Mouse (Mus musculus) retina, postnatal 1 day (tissue): Measurements from ENCODE around the gene Zbtb48.

Source experiments
- DNase-seq: peaks from one replicate; pipeline ENCODE4 v3.0.0-alpha.2; 2012

The Zbtb48 gene

DNA sequence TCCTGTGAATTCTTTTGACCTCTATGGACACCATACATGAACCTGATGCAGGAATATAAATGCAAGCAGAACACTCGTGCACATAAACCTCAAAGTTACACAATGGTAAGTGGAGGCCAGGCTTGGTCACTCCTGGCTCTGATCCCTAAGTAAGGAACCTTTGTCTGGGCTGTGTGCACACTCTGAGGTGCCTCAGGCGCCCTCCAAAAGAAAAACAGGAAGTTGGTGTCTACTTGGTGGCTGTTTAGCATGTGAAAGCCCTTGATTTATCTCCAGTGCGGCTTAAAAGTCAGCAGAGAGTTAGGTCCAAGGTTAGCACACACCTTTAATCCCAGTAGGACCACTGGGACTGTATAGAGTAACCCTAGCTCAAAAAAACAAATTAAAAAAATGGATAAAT is 28.0 kb downstream of the Zbtb48 start:
- DNase-seq, result no peak

DNA sequence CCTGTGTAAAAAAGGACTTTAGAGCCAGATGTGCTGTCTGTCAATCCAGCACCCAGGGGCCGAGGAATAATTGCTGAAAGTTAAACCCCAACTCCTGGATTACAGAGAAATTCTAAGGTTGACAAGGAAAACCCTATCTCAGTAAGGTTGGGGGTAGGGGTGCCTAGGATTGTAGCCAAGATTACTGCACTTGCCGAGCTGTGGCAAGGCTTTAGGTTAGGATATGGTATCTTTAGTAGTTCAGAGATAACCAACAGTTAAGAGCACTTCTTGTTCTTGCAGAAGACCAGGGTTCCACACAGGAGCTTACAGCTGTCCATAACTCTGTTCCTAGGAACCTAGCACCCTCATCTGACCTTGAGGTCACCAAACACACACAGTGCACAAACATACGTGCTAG is 29.8 kb downstream of the Zbtb48 start:
- DNase-seq, result no peak

DNA sequence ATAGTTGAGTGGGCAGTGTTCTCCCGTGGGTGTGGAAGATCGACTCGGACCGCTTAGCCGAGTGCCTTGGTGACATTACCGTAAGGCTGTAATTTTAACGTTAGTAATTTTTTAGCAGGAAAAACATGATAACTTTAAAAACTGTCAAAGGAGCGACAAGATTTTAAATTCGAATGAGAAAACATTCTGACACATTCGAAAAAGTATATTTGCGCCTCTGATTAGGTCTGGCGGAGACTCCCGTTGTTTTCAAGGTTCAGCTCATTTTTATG is 30.6 kb downstream of the Zbtb48 start:
- DNase-seq, result no peak

DNA sequence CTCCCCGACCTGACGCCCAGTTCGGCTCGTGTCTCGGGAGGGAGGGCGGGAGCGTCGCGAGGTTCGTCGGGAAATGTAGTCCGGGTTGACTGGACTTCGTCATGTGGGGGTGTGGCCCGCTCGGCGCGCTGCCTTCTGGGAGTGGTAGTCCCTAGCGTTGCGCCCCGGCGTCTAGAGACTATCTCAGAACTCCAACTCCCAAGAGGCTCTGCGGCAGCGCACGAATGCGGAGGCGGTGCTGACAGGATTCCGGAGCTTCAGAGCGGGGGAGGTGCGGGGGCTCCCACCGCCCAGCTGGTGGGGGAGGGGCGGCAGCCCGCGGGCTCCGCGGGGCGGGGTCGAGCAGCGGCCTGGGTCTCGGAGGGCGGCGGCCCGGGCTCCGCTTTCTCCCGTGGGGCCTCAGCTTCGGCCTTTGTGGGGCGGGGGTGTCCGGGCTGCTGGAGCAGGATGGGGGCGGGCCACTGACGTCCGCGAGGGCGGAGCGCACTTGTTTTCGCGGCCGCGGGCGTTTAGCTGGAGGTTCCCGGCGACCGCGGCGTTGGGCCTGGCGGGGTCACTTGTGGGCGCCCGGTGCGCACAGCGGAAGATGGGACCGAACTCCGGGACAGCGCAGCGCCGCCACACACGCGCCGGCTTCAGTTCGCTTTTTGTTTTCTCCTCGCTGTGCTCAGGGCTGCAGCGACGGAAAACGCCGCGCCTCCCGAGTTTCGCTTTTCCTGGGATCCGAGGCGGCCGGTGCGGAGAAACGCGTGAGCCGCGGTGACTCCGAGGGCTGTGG is 31.1 kb downstream of the Zbtb48 start, which contains the start of gene Phf13:
Phf13 (minus strand) TSS at position 86 of the 778 bp plus-strand sequence.
- peak; percentile 100 for DNase-seq

- DNase-seq, result no peak
These were observed 31.9 kb downstream of the Zbtb48 start for GRCm38 (mm10) chr4:151995371-151996172.

GRCm38 (mm10) chr4:151994228-151995171 is 33.0 kb downstream of the Zbtb48 start:
- DNase-seq, result peak; percentile 57

DNA sequence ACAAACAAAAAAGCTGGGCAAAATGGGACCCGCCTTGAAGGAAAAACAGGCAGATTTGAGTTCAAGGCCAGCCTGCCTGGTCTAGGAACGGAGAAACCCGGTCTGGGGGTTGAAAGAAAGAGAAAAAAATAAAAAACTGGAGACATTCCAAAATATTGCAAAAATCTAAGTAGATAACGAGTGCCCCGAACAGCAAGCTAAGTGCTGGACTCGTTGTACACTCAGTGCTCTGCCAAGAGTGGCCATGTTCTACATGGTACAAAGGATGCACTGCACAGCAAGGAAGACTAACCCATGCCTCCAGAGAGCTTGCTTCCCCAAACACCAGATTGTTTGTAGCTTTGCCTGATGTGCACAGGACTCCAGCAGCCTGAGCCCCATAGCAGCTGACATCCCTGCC is 34.4 kb downstream of the Zbtb48 start:
- no peak for DNase-seq

DNA sequence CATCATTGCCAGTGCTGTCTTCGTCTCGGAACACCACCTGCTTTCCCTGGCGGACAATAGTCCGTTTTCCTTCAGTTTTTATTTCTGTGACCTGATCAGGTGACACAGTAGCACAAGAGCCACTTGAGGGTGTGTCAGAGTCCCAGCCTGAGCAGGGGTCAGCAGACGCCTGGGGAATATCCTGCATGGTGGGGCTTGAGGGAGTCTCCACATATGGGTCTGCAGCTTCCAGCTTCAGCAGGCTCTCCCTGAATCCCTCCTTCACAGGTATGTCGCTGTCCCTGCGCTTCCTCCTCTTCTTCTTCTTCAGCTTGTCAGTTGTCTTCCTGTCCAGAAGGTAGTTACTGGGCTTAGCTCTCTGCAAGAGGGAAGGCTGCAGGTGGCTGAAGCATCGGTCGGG is 35.4 kb downstream of the Zbtb48 start:
- no peak for DNase-seq

DNA sequence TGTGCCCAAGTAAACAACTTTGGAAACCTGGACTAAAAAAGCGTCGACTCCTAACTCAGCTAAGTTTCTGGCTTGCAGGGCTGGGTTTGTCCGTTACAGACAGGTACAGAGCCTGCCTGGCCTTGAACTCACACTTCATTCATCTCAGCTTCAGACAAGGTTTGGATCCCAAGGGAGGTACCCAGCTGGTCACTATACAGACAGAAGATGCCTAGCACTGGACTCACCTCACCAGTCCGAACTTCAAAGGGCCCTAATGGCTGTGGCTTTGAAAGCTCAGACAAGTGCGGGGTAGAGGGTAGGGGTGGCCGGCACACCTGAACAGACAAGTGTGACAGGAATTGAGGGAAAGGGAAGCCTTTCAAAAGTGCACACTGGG is 38.4 kb downstream of the Zbtb48 start:
- DNase-seq, result no peak

DNA sequence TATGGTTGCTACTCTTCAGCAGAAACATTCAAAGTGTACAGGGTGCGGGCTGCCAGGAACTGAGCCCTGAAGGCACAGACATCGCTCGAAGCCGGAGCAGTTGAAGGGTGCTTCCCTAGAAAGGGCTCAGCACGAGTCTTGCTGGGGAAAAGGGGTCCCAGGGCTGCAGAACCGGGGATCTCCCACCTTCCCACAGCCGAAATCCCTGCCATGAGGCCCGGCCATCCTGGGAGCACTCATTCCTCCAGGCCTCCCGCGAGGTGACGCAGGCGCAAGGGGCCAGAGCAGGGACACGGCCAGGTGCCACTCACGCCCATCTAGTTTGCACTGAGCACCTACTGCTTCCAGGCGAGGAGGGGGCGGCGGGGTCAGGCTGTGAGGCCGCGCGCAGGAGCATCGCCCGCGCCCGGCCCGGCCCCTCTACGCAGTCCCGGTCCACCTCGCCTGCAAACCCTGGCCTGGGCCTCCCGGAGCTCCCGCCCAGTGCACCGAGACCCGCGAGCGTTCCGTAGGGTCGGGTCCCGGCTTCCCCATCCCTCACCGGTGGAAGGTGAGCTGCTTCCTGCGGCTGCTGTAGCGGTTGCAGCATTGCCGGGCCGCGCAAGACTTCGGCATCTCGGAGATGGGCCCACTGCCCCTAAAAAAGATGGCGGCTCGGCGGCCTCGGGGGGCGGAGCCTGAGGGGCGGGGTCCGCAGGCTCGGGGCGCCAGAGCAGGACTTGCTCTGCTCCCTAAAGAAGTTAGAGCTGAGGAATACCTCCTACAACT is 38.9 kb downstream of the Zbtb48 start, which contains the start of gene Thap3:
Thap3 (minus strand) TSS at position 656 of the 768 bp plus-strand sequence.
- peak; percentile 80 for DNase-seq

- no peak for DNase-seq
These were observed 39.5 kb downstream of the Zbtb48 start for GRCm38 (mm10) chr4:151988014-151988341.

DNA sequence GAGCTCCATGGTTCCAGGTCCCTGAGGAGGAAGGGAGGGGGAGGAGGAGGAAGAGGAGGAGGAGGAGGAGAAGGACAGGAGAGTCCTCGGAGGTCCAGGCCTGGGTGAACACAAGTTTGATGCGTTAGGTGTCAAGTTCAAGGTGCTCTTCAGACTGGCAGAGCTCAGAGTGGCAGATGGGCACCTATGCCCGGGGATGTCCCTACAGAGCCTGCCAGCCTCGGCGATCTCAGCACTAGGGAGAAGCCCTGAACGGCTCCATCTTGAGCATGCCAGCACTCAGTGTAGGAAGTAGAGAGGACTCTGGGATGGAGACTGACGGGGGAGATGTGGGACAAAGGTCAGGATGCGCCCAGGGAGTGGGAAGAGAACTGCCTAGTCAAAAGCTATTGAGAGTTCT is 40.8 kb downstream of the Zbtb48 start:
- DNase-seq, result no peak

- DNase-seq, result no peak
These were observed 41.6 kb downstream of the Zbtb48 start for GRCm38 (mm10) chr4:151985886-151986285.

DNA sequence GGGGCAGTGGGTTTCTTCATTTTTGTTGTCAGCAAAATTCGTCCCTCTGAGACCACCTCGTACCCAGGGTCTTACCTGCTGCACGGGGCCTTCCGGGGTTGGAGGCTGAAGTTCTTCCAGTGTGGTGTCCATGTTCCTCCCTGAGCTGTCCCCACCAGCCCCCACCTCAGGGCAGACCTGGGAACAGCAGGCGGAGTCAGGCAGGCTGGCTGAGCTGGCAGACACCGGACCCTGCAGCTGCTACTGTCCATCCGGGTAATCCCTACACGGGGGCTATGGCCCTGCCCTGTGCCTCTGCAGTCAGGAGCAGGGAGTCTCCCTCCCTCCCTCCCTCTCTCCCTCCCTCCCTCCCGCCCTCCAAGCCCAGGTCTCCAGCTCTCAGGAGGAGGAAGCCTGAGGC is 43.9 kb downstream of the Zbtb48 start:
- peak; percentile 74 for DNase-seq

DNA sequence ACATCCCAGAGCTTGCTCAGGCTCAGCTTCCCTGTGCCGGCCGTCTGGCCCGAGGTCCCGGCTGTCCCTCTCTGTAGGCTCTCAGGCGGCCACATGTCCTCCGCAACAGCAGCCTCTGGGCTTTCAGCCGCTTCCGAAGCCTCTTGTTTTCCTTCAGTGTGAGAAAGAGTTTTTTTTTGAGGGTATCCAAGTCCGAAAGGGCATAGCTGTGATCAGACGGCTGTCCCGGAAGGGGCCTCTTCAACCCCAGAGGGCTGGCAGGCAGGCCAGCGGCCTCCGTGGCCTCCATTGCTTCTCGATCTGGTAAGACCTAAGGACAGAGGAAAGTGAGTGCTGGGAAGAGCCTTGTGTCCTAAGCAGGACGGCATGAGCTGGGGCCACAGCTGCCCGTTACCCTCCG is 44.4 kb downstream of the Zbtb48 start:
- DNase-seq, result no peak

DNA sequence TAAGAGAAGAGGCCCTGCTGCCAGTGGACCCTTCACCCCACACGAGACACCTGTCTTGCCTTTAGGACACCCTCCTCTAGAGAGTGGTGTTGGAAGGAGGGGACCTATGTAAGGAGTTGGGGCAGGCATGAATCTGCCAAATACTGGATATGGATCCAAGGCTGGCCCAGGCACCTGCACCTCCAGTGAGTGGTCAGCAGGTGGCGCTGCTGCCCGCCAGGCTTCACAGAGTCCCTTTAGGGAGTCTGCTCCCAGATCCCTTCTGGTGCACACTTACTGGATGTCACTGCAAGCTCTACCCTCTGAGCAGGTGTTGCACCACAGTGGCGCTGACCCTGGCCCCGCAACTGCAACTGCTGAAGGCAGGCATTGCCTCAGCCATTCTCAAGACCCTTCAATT is 46.1 kb downstream of the Zbtb48 start:
- DNase-seq, result peak; percentile 81

DNA sequence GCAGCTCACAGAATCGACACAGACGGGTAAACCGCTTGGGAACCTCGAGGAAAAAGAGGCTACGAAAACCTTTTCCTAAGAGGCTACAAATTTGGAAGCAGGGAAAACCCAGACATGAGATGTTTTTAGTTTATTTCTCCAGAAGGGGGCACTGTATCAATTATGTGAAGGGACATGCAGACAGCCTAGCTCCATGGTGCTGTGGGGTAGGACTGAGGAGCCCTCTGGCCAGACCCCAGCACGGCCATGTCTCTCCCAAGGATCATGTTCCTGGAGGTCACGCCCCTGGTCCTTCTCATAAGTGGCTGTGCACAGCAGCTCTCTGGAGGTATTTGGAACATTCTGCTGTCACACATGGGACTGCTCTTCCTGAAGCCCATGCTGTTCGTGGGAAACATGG is 46.8 kb downstream of the Zbtb48 start:
- peak; percentile 40 for DNase-seq

GRCm38 (mm10) chr4:151977748-151978147 is 49.7 kb downstream of the Zbtb48 start:
- peak; percentile 83 for DNase-seq

- peak; percentile 57 for DNase-seq
These were observed 52.0 kb downstream of the Zbtb48 start for GRCm38 (mm10) chr4:151975441-151975840.

GRCm38 (mm10) chr4:151972221-151972967 is 55.1 kb downstream of the Zbtb48 start:
- DNase-seq, result peak; percentile 70
